Mouse (Mus musculus) central nervous system, embryonic 18 days (tissue): Measurements from ENCODE around the gene Inhba. TPM values are rescaled to one million over a fixed set of nuclear protein-coding genes. Genes with fewer than 3 reads are reported as not detected.

ENCODE experiments used
- polyA plus RNA-seq: library from polyadenylated mRNA; depleted of rRNA; stranded (reverse); fragments of >200 nt; gene quantifications from 2 replicates; pipeline ENCODE4 v1.2.3, GENCODE M21; 2012; rRNA removed

Gene Inhba
- 2.7 and 3.6 TPM in 2 replicates for polyA plus RNA-seq

DNA sequence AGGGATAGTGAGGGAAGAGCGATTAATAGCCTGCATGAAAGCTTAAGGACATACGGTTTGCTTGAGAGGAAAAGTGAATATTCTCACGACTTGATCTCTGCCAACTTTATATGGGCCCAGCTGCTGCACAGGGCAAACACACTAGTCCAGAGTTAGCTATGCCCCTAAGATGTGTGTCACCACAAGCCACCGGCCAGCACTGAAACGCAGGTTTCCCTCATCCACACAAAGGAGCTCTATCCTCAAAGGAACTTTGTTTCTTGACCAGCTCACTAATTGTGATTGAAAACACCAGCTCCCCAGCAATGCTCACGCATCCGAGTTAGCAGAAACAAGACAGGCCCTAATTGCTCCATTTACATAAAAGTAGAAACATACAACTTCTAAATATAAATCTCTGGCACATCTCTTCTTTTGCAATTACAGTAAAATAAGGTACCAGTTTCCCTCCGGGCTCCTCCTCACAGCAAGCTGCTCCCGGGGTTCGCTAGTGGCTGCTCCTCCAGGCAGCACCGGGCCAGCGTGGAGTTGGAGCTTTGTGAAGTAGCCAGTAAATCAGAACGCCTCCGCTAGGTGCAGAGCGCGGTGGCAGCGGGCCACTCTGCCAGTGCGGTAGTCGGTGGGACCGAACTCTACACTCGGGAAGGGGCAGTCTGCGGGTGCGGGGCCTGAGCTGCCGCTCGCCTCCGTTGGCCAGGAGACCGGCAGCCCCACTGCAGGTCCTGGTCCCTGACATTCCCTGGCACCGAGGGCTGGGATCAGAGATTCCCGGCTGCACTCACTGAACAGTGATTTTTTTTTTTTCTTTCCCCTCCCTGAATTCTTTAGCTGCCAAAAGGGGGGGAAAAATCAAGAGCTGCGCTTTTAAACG lies at the start of gene Inhba:
TSS of gene Inhba (plus strand) at position 480 of the 871 bp plus-strand sequence.

